Mouse (Mus musculus) adrenal gland, postnatal 0 days (tissue): Measurements from ENCODE around the gene Slc9a3r2. TPM values are rescaled to one million over a fixed set of nuclear protein-coding genes. Genes with fewer than 3 reads are reported as not detected.

Experiments
- microRNA-seq: library from miRNA; unstranded; fragments of <30 nt; microRNA quantifications from one replicate; pipeline ENCODE4, GENCODE M21; 2016; ENCODE audit warnings: borderline replicate concordance; ENCODE audit not compliant: insufficient number of aligned reads
- polyA plus RNA-seq: library from polyadenylated mRNA; unstranded; fragments of >200 nt; fragmentation: Nextera tagmentation; extraction: Ambion mirVana; gene quantifications from 2 replicates; pipeline ENCODE4 v1.2.1, GENCODE M21; 2015

The Slc9a3r2 gene
- polyA plus RNA-seq = 61.7 and 66.2 TPM in 2 replicates

DNA sequence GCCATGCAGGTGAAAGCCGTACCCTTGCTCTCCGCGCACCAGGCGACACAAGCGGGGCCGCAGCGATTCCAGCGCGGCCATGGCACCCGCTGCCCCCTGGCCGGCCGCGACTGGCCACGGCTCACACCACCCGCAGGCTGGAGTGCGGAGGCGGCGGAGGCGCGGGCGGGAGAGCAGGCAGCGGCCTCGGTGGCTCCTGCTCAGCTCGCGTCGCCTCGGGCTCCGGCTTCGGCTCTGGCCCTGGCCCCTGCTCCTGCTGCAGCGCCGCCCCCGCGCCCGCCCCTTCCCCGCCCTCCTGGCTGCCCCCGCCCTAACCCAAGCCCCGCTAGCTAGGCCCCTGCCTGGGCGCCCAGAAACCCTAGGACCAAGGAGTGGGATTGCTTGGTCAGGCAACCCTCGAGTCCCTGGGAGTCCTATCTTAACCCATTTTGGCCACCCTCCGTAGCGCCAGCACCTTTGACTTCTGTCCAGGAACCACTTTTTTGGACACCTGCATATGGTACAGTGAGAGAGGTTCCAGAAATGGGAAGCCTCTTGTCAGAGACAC, at the start of gene Slc9a3r2:
Gene Slc9a3r2, minus strand, starts transcription at position 258 of the 547 bp plus-strand sequence.

DNA sequence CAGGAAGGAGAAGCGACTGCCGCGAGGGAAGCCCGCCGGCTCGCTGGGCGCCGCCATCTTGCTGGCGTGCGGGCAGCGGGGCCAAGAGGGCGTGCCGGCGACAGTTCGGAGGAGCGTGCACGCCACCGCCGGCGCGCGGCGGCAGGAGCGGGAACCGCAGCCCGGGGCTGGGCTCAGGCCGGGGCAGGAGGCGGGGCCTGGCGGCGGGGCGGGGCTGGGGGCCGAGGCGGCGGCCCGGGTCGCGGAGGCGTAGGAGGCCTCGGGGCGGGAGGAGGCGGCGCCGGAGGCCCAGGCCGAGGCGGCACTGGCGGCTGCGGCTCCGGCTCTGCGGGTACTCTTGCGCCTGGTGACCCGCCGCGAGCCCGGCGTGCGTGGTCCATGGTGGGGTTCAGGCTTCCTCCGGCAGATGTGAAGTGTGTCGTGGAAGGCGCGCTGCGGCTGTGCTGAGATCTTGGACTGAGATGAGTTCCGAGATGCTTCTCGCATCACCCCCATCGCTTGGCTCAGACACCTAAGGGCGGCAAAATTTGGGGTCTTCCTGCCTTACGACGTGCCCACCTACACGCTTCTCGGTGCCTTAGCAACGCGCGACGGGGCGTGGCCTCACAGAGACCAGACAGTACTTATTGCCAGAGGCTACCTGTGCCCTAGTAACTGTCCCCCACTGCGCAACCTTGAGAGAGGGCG, 46.0 kb upstream of the Slc9a3r2 start, which contains the start of the genes Gfer and Noxo1:
Gene Gfer, minus strand, starts transcription at position 146 of the 687 bp plus-strand sequence.
Gene Noxo1, plus strand, starts transcription at position 224 of the 687 bp plus-strand sequence.

GRCm38 (mm10) chr17:24689251-24690081, 39.3 kb upstream of the Slc9a3r2 start, which contains the start of gene Syngr3:
Syngr3 (minus strand) TSS chr17:24689955.

DNA sequence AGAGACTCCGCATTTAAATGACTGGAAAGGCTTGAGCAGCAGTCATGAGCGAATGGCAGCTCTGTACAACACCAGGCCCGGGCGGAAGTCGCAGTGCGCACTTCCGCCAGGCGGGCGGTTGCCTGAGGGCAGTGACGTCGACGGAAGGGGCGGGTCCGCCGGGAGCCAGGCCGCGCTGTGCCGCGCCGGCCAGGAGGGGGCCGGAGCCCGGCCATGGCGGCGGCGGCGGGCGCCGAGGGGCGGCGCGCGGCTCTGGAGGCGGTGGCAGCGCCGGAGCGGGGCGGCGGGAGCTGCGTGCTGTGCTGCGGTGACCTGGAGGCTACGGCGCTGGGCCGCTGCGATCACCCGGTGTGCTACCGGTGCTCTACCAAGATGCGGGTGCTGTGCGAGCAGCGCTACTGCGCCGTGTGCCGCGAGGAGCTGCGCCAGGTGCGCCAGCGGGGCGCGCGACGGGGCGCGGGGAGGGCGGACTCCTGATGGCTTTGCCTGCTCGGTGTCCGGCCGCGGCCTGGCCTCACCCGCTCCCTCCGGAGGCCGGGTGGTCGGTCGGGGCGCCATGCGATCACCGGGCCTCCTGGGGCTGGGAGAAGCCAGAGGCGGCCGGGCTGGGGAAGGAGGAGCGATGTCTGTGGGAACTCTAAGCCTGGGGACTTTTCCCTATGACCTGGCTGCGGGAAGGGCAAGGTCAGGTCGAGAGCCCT, 19.6 kb upstream of the Slc9a3r2 start, which contains the start of gene Zfp598:
Gene Zfp598, plus strand, starts transcription at position 143 of the 701 bp plus-strand sequence.

DNA sequence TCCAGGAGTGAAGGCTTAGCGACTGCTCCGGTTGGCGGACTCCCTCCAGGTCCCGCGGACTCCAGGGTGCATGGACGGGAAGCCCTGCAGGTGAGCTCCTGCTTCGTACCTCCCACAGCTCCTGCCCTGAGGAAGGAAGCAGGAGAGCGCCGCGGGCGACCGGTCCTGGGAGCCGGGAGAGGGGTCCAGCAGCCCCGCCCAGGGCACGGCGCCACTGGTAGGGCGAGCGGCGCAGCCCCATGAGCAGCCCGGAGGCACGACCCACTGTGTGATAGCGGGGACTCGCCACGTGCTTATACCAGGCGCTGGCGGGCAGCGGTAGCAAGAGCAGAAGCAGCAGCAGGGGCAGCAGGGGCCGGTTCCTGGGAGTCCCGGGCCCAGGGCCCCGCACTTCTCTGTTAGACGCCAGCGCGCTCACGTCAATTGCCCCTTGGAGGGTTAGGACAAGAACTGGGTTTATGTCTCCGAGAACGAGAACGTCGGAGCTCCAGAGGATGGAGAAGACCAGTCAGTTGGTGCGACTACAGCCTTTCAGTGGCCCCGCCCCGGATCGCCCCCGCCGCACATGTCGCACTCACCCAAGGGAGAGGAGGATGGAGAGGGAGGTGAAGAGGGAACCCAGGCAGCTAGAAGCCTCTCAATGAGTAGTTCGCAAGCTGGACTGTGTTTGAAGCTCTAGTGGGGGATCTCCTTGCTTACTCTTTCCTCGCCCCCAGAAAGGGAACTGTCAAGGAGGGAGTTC, 8.1 kb upstream of the Slc9a3r2 start, which contains the start of gene Npw:
Gene Npw, minus strand, starts transcription at position 441 of the 742 bp plus-strand sequence.

GRCm38 (mm10) chr17:24632167-24632812, 17.8 kb downstream of the Slc9a3r2 start, which contains the start of the genes Tsc2 and Nthl1:
Tsc2 (minus strand) TSS chr17:24632630.
Nthl1 (plus strand) TSS chr17:24632680.

Small RNA genes lying within 50 kb of the gene (microRNA-seq; reads per million reads assigned to microRNA genes)
- not detected for gene Gm24589

Other genes with a start within 250 kb of the Slc9a3r2 start
- gene Rnps1, start 235.8 kb downstream of the Slc9a3r2 start, polyA plus RNA-seq = 110 and 123 TPM in 2 replicates
- gene Eci1, start 223.7 kb downstream of the Slc9a3r2 start, polyA plus RNA-seq = 161 and 184 TPM in 2 replicates
- 0.84 and 1.2 TPM in 2 replicates for gene Dnase1l2, start 207.2 kb downstream of the Slc9a3r2 start, polyA plus RNA-seq
- gene E4f1, start 180.0 kb downstream of the Slc9a3r2 start, polyA plus RNA-seq = 19.6 and 21.0 TPM in 2 replicates
- gene Pgp, start 179.9 kb downstream of the Slc9a3r2 start, polyA plus RNA-seq = 63.5 and 100 TPM in 2 replicates
- gene Bricd5, start 176.4 kb downstream of the Slc9a3r2 start, polyA plus RNA-seq = 0.18 TPM in 1 of 2 replicates, not detected in the other
- gene Mlst8, start 171.2 kb downstream of the Slc9a3r2 start, polyA plus RNA-seq = 9.9 and 17.7 TPM in 2 replicates
- gene Caskin1, start 161.7 kb downstream of the Slc9a3r2 start, polyA plus RNA-seq = 7.2 and 10.6 TPM in 2 replicates
- 37.0 and 46.7 TPM in 2 replicates for gene Traf7, start 122.4 kb downstream of the Slc9a3r2 start, polyA plus RNA-seq
- gene Rab26, start 116.1 kb downstream of the Slc9a3r2 start, polyA plus RNA-seq = 1.3 and 1.8 TPM in 2 replicates
- gene Pkd1, start 100.5 kb downstream of the Slc9a3r2 start, polyA plus RNA-seq = 16.5 and 20.0 TPM in 2 replicates
- gene Tsc2, start 17.7 kb downstream of the Slc9a3r2 start, polyA plus RNA-seq = 20.9 and 23.8 TPM in 2 replicates
- 13.6 and 14.1 TPM in 2 replicates for gene Nthl1, start 17.6 kb downstream of the Slc9a3r2 start, polyA plus RNA-seq
- not detected in 2 replicates for gene Npw, start 8.1 kb upstream of the Slc9a3r2 start, polyA plus RNA-seq
- gene Zfp598, start 19.4 kb upstream of the Slc9a3r2 start, polyA plus RNA-seq = 11.8 and 14.9 TPM in 2 replicates
- 14.5 and 51.8 TPM in 2 replicates for gene Syngr3, start 39.6 kb upstream of the Slc9a3r2 start, polyA plus RNA-seq
- gene Gfer, start 45.8 kb upstream of the Slc9a3r2 start, polyA plus RNA-seq = 36.3 and 36.6 TPM in 2 replicates
- 1.6 and 2.0 TPM in 2 replicates for gene Noxo1, start 45.9 kb upstream of the Slc9a3r2 start, polyA plus RNA-seq
- gene Tbl3, start 57.3 kb upstream of the Slc9a3r2 start, polyA plus RNA-seq = 21.3 and 34.2 TPM in 2 replicates
- not detected in 2 replicates for gene Rnf151, start 67.7 kb upstream of the Slc9a3r2 start, polyA plus RNA-seq
- gene Rps2, start 67.8 kb upstream of the Slc9a3r2 start, polyA plus RNA-seq = 872 and 948 TPM in 2 replicates
- 222 and 254 TPM in 2 replicates for gene Ndufb10, start 74.2 kb upstream of the Slc9a3r2 start, polyA plus RNA-seq
- 0.46 and 0.58 TPM in 2 replicates for gene Rpl3l, start 77.5 kb upstream of the Slc9a3r2 start, polyA plus RNA-seq
- 47.7 and 55.8 TPM in 2 replicates for gene Msrb1, start 86.3 kb upstream of the Slc9a3r2 start, polyA plus RNA-seq
- gene Hs3st6, start 102.7 kb upstream of the Slc9a3r2 start, polyA plus RNA-seq = 4.2 and 12.5 TPM in 2 replicates
- 1.0 and 1.3 TPM in 2 replicates for gene Meiob, start 154.0 kb upstream of the Slc9a3r2 start, polyA plus RNA-seq
- 56.0 and 73.6 TPM in 2 replicates for gene Hagh, start 189.8 kb upstream of the Slc9a3r2 start, polyA plus RNA-seq
- gene Fahd1, start 200.0 kb upstream of the Slc9a3r2 start, polyA plus RNA-seq = 19.9 and 26.7 TPM in 2 replicates
- gene Igfals, start 215.7 kb upstream of the Slc9a3r2 start, polyA plus RNA-seq = 0.32 and 0.88 TPM in 2 replicates
- 47.2 and 66.1 TPM in 2 replicates for gene Nubp2, start 236.0 kb upstream of the Slc9a3r2 start, polyA plus RNA-seq
- gene Spsb3, start 236.3 kb upstream of the Slc9a3r2 start, polyA plus RNA-seq = 35.1 and 41.0 TPM in 2 replicates
- 23.7 and 39.5 TPM in 2 replicates for gene Eme2, start 244.8 kb upstream of the Slc9a3r2 start, polyA plus RNA-seq
- 124 and 213 TPM in 2 replicates for gene Mrps34, start 244.8 kb upstream of the Slc9a3r2 start, polyA plus RNA-seq
- gene Nme3, start 246.2 kb upstream of the Slc9a3r2 start, polyA plus RNA-seq = 122 and 135 TPM in 2 replicates